Mouse (Mus musculus) forebrain, embryonic 10.5 days (tissue): Measurements from ENCODE around the gene Chd5. TPM values are rescaled to one million over a fixed set of nuclear protein-coding genes. Genes with fewer than 3 reads are reported as not detected.

Experiments used
- DNase-seq: peaks from one replicate; pipeline ENCODE4 v3.0.0-alpha.2; 2017; ENCODE audit warnings: low spot score; ENCODE audit errors: extremely low spot score
- H3K27ac ChIP-seq: fragments of 300-500 bp; sonication (generic); 2 replicates; pipeline ENCODE4 v1.5.1; 2016; ENCODE audit warnings: mild to moderate bottlenecking
- H3K27me3 ChIP-seq: fragments of 300-500 bp; sonication (generic); 2 replicates; pipeline ENCODE4 v1.6.1; 2016; ENCODE audit warnings: mild to moderate bottlenecking; ENCODE audit not compliant: poor library complexity, severe bottlenecking
- H3K36me3 ChIP-seq: fragments of 300-500 bp; sonication (generic); replicated peaks from 2 replicates; pipeline ENCODE4 v1.6.1; 2016; ENCODE audit warnings: mild to moderate bottlenecking, moderate library complexity
- H3K4me1 ChIP-seq: fragments of 300-500 bp; sonication (generic); 2 replicates; pipeline ENCODE4 v1.6.1; 2016
- H3K4me3 ChIP-seq: fragments of 300-500 bp; sonication (generic); 2 replicates; pipeline ENCODE4 v1.5.1; 2016; ENCODE audit warnings: mild to moderate bottlenecking, moderate library complexity
- H3K9me3 ChIP-seq: fragments of 300-500 bp; sonication (generic); 2 replicates; pipeline ENCODE4 v1.6.1; 2016; ENCODE audit warnings: mild to moderate bottlenecking, moderate library complexity
- WGBS: fragments of 180-500 bp; shearing (Covaris S2); methylation state at CpG from one replicate; pipeline ENCODE4 v1.1.7; 2016; 5-methylcytosine and 5-hydroxymethylcytosine counted together
- polyA plus RNA-seq: library from polyadenylated mRNA; unstranded; fragments of >200 nt; fragmentation: Nextera tagmentation; extraction: Ambion mirVana; gene quantifications from 2 replicates; pipeline ENCODE4 v1.2.1, GENCODE M21; 2016

Gene Chd5
- 0.09 and 0.31 TPM in 2 replicates for polyA plus RNA-seq

- Histone ChIP-seq H3K27me3 (peaks cover 80% of the 10 kb centered on the region), H3K4me1 (peaks cover 31% of the 10 kb centered on the region), H3K27ac (peak within 1 kb of the TSS; percentile 51; the same call in 1 of the 2 replicates), H3K36me3 (peaks cover 26% of the 10 kb centered on the region), H3K4me3 (peak within 1 kb of the TSS; percentile 71), H3K9me3 (no peaks in the 10 kb centered on the region)
- DNase-seq, result no peak
- 1% methylated on average over 116 of the region's 120 CpGs for WGBS
Measured at GRCm38 (mm10) chr4:152338419-152339292, at the start of gene Chd5. Gene Chd5 (plus strand): TSS chr4:152338651.

DNA sequence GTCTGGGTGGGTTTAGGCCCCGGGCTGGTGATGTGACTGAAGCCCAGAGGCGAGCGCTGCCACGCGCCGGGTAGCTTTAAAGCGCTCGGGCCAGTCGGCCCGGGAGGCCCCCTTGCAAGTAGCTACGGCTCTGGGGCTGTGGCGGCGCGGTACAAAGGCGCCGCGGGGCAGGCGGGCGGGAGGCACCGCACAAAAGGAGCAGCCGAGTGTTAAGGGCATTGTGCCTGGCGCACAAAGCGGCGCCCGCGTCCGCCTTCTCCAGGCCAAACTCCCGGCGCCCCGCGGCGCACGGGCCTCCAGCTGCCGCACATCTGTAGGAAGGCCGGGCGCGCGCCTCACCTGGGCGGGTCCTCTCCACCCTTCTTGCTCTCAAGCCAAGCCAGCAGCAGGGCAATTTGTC, 48.1 kb upstream of the Chd5 start:
- H3K9me3 ChIP-seq, result peaks cover 3% of the 10 kb centered on the region
- peak overlapping the region; percentile 78 for H3K27ac ChIP-seq
- peaks cover 99% of the 10 kb centered on the region for H3K27me3 ChIP-seq
- peaks cover 82% of the 10 kb centered on the region for H3K4me1 ChIP-seq
- peak; percentile 75 for DNase-seq
- H3K36me3 ChIP-seq, result no peaks in the 10 kb centered on the region
- H3K4me3 ChIP-seq, result peak overlapping the region; percentile 45
- under 1% methylated on average over 39 of the region's 39 CpGs for WGBS

DNA sequence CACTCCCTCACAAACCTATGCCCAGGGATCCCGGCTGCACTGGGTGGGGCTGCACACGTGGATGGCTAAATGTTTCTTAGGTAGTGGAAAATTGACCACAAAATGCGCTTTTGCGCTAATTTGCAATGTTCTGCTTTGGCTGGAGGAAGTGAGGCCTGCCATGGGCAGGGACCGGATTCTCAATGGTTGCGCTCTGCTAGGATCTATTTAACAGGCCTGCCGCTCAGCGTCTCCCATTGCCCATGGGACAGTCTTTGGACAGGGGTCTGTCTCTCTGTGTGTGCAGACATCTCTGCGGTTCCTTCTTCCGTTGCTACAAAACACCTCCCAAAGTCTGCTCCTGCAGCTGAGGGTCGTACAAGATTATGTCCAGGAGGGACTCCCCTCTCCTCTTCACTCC, 47.5 kb upstream of the Chd5 start:
- peak overlapping the region; percentile 45 for H3K4me3 ChIP-seq
- peaks cover 99% of the 10 kb centered on the region for H3K27me3 ChIP-seq
- 5% methylated on average over 11 of the region's 11 CpGs for WGBS
- H3K9me3 ChIP-seq, result peaks cover 3% of the 10 kb centered on the region
- no peaks in the 10 kb centered on the region for H3K36me3 ChIP-seq
- H3K4me1 ChIP-seq, result peaks cover 87% of the 10 kb centered on the region
- H3K27ac ChIP-seq, result peak overlapping the region; percentile 78; the same call in 1 of the 2 replicates
- no peak for DNase-seq

- Histone ChIP-seq H3K9me3 (peaks cover 3% of the 10 kb centered on the region), H3K27ac (peak within 1 kb of the TSS; percentile 78), H3K4me1 (peaks cover 87% of the 10 kb centered on the region), H3K36me3 (no peaks in the 10 kb centered on the region), H3K4me3 (peak within 1 kb of the TSS; percentile 45), H3K27me3 (peaks cover 99% of the 10 kb centered on the region)
- WGBS, result 16% methylated on average over 6 of the region's 6 CpGs
- no peak for DNase-seq
Measured at GRCm38 (mm10) chr4:152291562-152291961, 46.9 kb upstream of the Chd5 start, which contains the start of gene Hes3. Gene Hes3 (minus strand): TSS chr4:152291662.

GRCm38 (mm10) chr4:152292102-152292765, 46.2 kb upstream of the Chd5 start:
- Histone ChIP-seq H3K27ac (peak overlapping the region; percentile 41; the same call in 1 of the 2 replicates), H3K27me3 (peaks cover 94% of the 10 kb centered on the region), H3K9me3 (peaks cover 3% of the 10 kb centered on the region), H3K4me1 (peaks cover 84% of the 10 kb centered on the region), H3K36me3 (no peaks in the 10 kb centered on the region), H3K4me3 (peak overlapping the region; percentile 19; the same call in 1 of the 2 replicates)
- WGBS, result 10% methylated on average over 12 of the region's 12 CpGs
- DNase-seq, result no peak

GRCm38 (mm10) chr4:152294188-152294929, 44.1 kb upstream of the Chd5 start:
- no peak for DNase-seq
- Histone ChIP-seq H3K36me3 (no peaks in the 10 kb centered on the region), H3K9me3 (no peaks in the 10 kb centered on the region), H3K27me3 (peaks cover 81% of the 10 kb centered on the region), H3K4me1 (peaks cover 85% of the 10 kb centered on the region), H3K27ac (no peak overlapping the region), H3K4me3 (no peak overlapping the region)
- 58% methylated on average over 10 of the region's 10 CpGs for WGBS

DNA sequence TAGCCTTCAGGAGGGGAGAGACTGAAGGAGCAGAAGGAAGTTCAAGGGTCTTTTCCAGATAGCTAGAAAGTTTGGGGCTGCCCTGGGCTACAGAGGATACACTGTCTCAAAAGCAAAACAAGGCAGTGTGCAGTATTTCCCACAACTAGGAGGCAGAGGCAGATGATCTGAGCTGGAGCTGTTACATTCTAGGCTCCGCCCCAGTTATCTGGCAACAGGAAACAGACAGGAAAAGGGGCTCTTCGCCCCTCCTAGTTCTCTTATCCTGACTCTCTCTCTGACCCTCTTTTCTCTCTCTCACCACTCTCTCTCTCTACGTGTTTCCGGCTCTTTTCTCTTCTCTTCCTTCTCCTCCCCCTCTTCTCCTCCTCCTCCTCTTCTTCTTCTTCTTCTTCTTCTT, 42.5 kb upstream of the Chd5 start:
- Histone ChIP-seq H3K4me3 (no peak overlapping the region; the same call in 1 of the 2 replicates), H3K27ac (no peak overlapping the region), H3K9me3 (no peaks in the 10 kb centered on the region), H3K4me1 (peaks cover 71% of the 10 kb centered on the region), H3K27me3 (peaks cover 66% of the 10 kb centered on the region), H3K36me3 (peaks cover 14% of the 10 kb centered on the region)
- 51% methylated on average over 4 of the region's 4 CpGs for WGBS
- DNase-seq, result no peak

GRCm38 (mm10) chr4:152296371-152296770, 42.1 kb upstream of the Chd5 start:
- Histone ChIP-seq H3K4me3 (peak overlapping the region; percentile 89), H3K27me3 (peaks cover 61% of the 10 kb centered on the region), H3K27ac (0 out of 2 replicates have a peak overlapping the region, but pooled peaks have one; percentile 92), H3K36me3 (peaks cover 19% of the 10 kb centered on the region), H3K9me3 (no peaks in the 10 kb centered on the region), H3K4me1 (peaks cover 66% of the 10 kb centered on the region)
- DNase-seq, result no peak
- WGBS, result 19% methylated on average over 8 of the region's 8 CpGs

- peaks cover 27% of the 10 kb centered on the region for H3K36me3 ChIP-seq
- peak within 1 kb of the TSS; percentile 89 for H3K4me3 ChIP-seq
- H3K9me3 ChIP-seq, result no peaks in the 10 kb centered on the region
- peaks cover 53% of the 10 kb centered on the region for H3K27me3 ChIP-seq
- peak; percentile 98 for DNase-seq
- peaks cover 58% of the 10 kb centered on the region for H3K4me1 ChIP-seq
- peak within 1 kb of the TSS; percentile 92 for H3K27ac ChIP-seq
- under 1% methylated on average over 119 of the region's 119 CpGs for WGBS
Measured at GRCm38 (mm10) chr4:152296874-152297861, 41.3 kb upstream of the Chd5 start, which contains the start of gene Icmt. Gene Icmt (plus strand): TSS chr4:152297227.

DNA sequence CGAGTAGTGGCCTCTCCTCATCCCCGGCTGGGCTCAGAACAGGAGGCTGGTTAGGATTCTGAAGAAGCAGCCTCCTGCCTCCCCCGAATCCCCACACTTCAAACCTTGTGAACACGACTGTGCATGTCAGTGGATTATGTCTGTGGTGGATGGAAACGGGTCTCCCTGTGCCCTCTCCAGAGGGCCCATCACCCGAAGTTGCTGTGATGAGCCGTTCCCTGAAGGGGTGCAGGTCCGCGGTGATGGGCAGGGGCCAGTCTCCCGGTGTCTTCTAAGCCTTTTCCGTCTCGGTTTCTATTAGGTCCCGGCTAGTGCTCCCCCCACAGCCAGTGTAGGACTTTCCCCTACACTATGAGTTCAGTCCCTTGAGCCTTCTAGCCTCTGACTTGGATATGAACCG, 39.6 kb upstream of the Chd5 start:
- no peak overlapping the region for H3K27ac ChIP-seq
- H3K9me3 ChIP-seq, result no peaks in the 10 kb centered on the region
- no peak for DNase-seq
- peaks cover 42% of the 10 kb centered on the region for H3K4me1 ChIP-seq
- H3K36me3 ChIP-seq, result peaks cover 44% of the 10 kb centered on the region
- peak overlapping the region; percentile 89; the same call in 1 of the 2 replicates for H3K4me3 ChIP-seq
- H3K27me3 ChIP-seq, result peaks cover 37% of the 10 kb centered on the region
- WGBS, result 90% methylated on average over 14 of the region's 14 CpGs

GRCm38 (mm10) chr4:152300375-152300774, 38.1 kb upstream of the Chd5 start:
- no peak for DNase-seq
- Histone ChIP-seq H3K27ac (no peak overlapping the region), H3K4me1 (peaks cover 32% of the 10 kb centered on the region), H3K27me3 (peaks cover 21% of the 10 kb centered on the region), H3K9me3 (no peaks in the 10 kb centered on the region), H3K36me3 (peaks cover 58% of the 10 kb centered on the region), H3K4me3 (no peak overlapping the region)
- 91% methylated on average over 8 of the region's 8 CpGs for WGBS
